Mouse (Mus musculus) C2C12 (cell line): ENCODE results near the gene Tns4.

Source experiments
- CTCF ChIP-seq: IDR thresholded peaks from one replicate; pipeline ENCODE4 v1.5.1; 2011; ENCODE audit not compliant: control insufficient read depth, insufficient read depth, insufficient read length
- FOSL1 ChIP-seq: IDR thresholded peaks from one replicate; pipeline ENCODE4 v1.8.0; 2011; ENCODE audit warnings: mild to moderate bottlenecking, low read length; ENCODE audit not compliant: poor library complexity, insufficient read depth, severe bottlenecking
- MAX ChIP-seq: IDR thresholded peaks from one replicate; pipeline ENCODE4 v1.6.1; 2011; ENCODE audit warnings: mild to moderate bottlenecking, control low read depth
- USF1 ChIP-seq: IDR thresholded peaks from one replicate; pipeline ENCODE4 v1.6.1; 2011; ENCODE audit warnings: low read depth, mild to moderate bottlenecking, control low read depth, moderate library complexity

DNA sequence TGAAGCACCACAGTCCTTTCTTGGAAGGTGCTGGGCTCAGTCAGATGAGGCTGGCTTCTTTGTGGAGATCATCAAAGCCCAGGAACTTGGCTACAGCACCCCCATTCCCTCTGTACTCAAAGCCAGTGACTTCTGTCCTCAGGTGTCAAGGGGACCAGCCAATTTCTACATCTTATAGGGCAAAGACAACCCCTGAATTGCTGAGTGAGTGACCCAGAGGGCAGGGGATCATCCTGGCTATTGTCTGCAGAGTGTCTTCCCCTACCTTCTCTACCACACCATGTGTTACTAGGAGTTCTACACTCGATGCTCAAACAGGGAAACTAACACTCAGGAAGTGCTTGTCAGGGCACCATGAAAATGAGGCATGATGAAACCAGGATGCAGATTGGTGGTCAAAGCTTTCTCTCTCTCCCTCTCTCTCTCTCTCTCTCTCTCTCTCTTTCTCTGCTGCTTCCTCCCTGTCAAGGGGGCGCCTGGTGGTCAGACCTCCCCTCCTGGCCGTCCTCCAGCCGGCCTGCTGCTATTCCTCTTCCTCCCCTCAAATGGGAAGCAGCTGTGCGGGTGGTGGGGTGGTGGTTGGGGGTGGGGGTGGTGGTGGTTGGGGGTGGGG lies 44.3 kb upstream of the Tns4 start:
- TF ChIP-seq CTCF (no peak), USF1 (no peak), FOSL1 (no peak), MAX (no peak)
